Mouse (Mus musculus): Measurements from ENCODE around the gene Cyp2b10. TPM values are rescaled to one million over a fixed set of nuclear protein-coding genes. Genes with fewer than 3 reads are reported as not detected.
"Not testable (repeated sequence)": the region's sequence is repeated elsewhere in the genome, so short reads cannot be mapped to it uniquely, and the experiment has no call there.

Cyp2b10 gene
- polyA plus RNA-seq, 1 experiment from 2014 or later: not detected

DNA sequence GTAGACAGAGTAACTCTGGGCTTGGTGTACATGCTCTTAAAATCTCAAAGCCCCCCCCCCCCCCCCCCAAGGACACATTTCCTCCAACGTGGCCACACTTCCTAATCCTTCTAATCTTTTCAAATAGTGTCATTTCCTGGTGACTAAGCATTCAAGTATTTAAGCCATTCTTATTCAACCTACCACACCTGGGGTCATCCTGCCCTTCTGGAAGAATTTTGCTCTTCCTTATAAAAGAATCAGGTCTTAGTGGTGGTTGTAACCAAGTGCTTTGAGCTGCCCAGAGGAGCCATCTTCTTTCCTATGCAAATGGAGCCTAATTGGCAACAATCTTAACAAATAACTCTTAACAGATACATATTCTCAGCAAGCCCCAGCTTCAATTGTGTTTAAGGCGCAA is 12.6 kb downstream of the Cyp2b10 start:
- H3K27me3 ChIP-seq (replicated peaks): 0 out of 2 replicates have a peak, but pooled peaks cover 4% of the 10 kb centered on the region
- H3K9ac ChIP-seq: no peak overlapping the region
- H3K9me3 ChIP-seq (replicated peaks): no peaks in the 10 kb centered on the region
- no peak overlapping the region for H3K27ac ChIP-seq (ENCODE audit: poor library complexity, severe bottlenecking)
- no peak overlapping the region for H3K4me3 ChIP-seq
- ATAC-seq (ENCODE audit: insufficient number of reproducible peaks, low FRiP score): no peak
- H3K4me1 ChIP-seq (replicated peaks): no peaks in the 10 kb centered on the region
- H3K36me3 ChIP-seq: no peaks in the 10 kb centered on the region
- no peak overlapping the region for H3K4me2 ChIP-seq
- WGBS: 84% methylated on average over 2 of the region's 2 CpGs

DNA sequence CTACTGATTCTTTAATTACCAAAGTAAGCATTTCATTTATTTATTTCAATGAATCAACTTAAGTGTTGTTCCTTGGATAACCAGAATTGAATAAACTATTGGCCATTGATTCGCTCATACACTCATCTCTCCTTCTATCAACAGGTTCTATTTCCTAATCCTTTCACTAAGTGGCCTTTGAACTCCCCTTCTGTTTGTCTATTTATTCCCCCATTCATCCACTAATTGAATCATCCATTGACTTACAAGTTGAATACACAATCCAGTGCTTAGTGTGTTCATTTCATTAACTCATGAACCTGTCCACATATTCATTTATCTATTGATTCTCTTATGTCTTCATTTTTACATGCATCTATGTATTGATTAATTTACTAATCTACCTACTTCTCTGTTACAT is 18.7 kb downstream of the Cyp2b10 start:
- Histone ChIP-seq H3K4me1 (replicated peaks) (no peaks in the 10 kb centered on the region), H3K27ac (ENCODE audit: poor library complexity, severe bottlenecking) (no peak overlapping the region), H3K9me3 (replicated peaks) (no peaks in the 10 kb centered on the region), H3K36me3 (no peaks in the 10 kb centered on the region), H3K9ac (no peak overlapping the region), H3K4me2 (no peak overlapping the region), H3K4me3 (no peak overlapping the region), H3K27me3 (replicated peaks) (no peaks in the 10 kb centered on the region)
- ATAC-seq (ENCODE audit: insufficient number of reproducible peaks, low FRiP score): no peak
- 65% methylated on average over 1 of the region's 1 CpGs for WGBS

DNA sequence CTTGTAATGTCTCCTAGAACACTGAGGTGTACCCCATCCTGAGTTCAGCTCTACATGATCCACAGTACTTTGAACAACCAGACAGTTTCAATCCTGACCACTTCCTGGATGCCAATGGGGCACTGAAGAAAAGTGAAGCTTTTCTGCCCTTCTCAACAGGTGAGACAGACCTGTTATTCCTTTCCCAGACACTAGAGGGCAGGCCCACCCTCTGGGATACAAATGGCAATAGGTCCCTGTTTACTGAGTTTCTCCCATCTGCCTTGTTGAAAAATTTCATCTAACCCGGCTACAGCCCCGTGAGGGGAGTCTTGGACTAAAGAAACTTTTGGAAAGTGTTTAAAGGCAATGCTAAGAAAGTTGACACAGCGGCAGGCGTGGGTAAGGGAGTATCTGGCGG is 19.9 kb downstream of the Cyp2b10 start:
- ATAC-seq (ENCODE audit: insufficient number of reproducible peaks, low FRiP score); H3K4me3 ChIP-seq; H3K27me3 ChIP-seq (replicated peaks); H3K27ac ChIP-seq (ENCODE audit: poor library complexity, severe bottlenecking); H3K4me1 ChIP-seq (replicated peaks); H3K9ac ChIP-seq; H3K9me3 ChIP-seq (replicated peaks); H3K4me2 ChIP-seq; H3K36me3 ChIP-seq: not testable (repeated sequence)
- WGBS: 55% methylated on average over 5 of the region's 5 CpGs

DNA sequence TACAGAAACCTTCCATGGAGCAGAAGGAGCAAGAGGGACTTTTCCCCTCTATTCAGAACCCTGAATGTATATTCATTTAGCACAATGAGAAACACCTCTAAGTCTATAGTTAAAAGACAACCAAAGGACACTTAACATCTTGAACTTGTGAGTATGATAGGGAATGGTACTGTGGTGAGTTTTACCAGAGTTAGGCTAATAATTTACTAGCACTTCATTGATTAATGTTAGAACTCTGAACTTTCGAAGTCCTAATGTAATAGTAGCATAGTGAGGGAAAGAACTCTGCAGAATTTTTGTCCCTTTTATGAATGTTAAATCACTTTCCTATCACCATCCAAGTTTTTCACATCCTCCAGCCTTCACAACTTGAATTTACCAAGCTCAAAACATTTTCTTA is 22.0 kb downstream of the Cyp2b10 start:
- H3K4me1 ChIP-seq (replicated peaks): no peaks in the 10 kb centered on the region
- no peaks in the 10 kb centered on the region for H3K9me3 ChIP-seq (replicated peaks)
- H3K4me3 ChIP-seq: no peak overlapping the region
- 65% methylated on average over 1 of the region's 1 CpGs for WGBS
- H3K27me3 ChIP-seq (replicated peaks): no peaks in the 10 kb centered on the region
- no peak overlapping the region for H3K9ac ChIP-seq
- no peak overlapping the region for H3K27ac ChIP-seq (ENCODE audit: poor library complexity, severe bottlenecking)
- no peak for ATAC-seq (ENCODE audit: insufficient number of reproducible peaks, low FRiP score)
- H3K36me3 ChIP-seq: no peaks in the 10 kb centered on the region
- no peak overlapping the region for H3K4me2 ChIP-seq

DNA sequence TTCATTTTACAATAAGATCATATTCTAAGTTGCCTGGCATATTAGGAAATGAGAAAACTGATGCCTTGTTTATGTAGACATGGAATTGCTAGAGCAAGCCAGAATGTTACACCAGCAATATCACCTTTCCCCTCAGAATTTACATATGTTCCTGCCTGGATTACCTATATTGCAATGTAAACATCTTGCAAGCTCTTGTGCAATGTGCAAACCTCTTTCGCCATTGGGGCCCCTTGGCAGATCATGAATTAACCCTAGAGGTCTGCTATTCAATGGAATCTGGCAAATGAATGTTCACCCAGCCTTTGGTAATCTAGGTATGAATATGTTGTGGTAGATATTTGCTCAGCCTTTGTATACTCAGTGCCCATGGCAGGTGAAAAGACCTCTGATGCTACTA is 47.9 kb downstream of the Cyp2b10 start:
- no peak overlapping the region for H3K9ac ChIP-seq
- 55% methylated on average over 1 of the region's 1 CpGs for WGBS

More for the DNA sequence above, 47.9 kb downstream of the Cyp2b10 start:
- H3K4me3 ChIP-seq: no peak overlapping the region
- H3K36me3 ChIP-seq: no peaks in the 10 kb centered on the region
- H3K4me2 ChIP-seq: no peak overlapping the region
- H3K27ac ChIP-seq (ENCODE audit: poor library complexity, severe bottlenecking): no peak overlapping the region
- H3K9me3 ChIP-seq (replicated peaks): peaks cover 10% of the 10 kb centered on the region; the same call in 1 of the 2 replicates
- H3K27me3 ChIP-seq (replicated peaks): no peaks in the 10 kb centered on the region
- no peak for ATAC-seq (ENCODE audit: insufficient number of reproducible peaks, low FRiP score)
- H3K4me1 ChIP-seq (replicated peaks): no peaks in the 10 kb centered on the region

Other genes starting within 250 kb of the Cyp2b10 start
- gene Bckdha, start 238.6 kb upstream of the Cyp2b10 start, polyA plus RNA-seq (2016; fragmentation: Nextera tagmentation; extraction: Ambion mirVana): 48.1 and 52.9 TPM in 2 replicates
- 35.3 and 37.2 TPM in 2 replicates for gene Exosc5, start 238.5 kb upstream of the Cyp2b10 start, polyA plus RNA-seq (2016; fragmentation: Nextera tagmentation; extraction: Ambion mirVana)
- 0.86 and 1.1 TPM in 2 replicates for gene Tmem91, start 222.5 kb upstream of the Cyp2b10 start, polyA plus RNA-seq (2016; fragmentation: Nextera tagmentation; extraction: Ambion mirVana)
- 22.8 and 25.9 TPM in 2 replicates for gene B9d2, start 216.8 kb upstream of the Cyp2b10 start, polyA plus RNA-seq (2016; fragmentation: Nextera tagmentation; extraction: Ambion mirVana)
- 5.1 and 5.6 TPM in 2 replicates for gene Tgfb1, start 210.6 kb upstream of the Cyp2b10 start, polyA plus RNA-seq (2016; fragmentation: Nextera tagmentation; extraction: Ambion mirVana)
- 24.6 and 25.9 TPM in 2 replicates for gene Ccdc97, start 178.5 kb upstream of the Cyp2b10 start, polyA plus RNA-seq (2016; fragmentation: Nextera tagmentation; extraction: Ambion mirVana)
- 57.0 and 60.9 TPM in 2 replicates for gene Hnrnpul1, start 142.9 kb upstream of the Cyp2b10 start, polyA plus RNA-seq (2016; fragmentation: Nextera tagmentation; extraction: Ambion mirVana)
- gene Axl, start 108.9 kb upstream of the Cyp2b10 start, polyA plus RNA-seq (2016; fragmentation: Nextera tagmentation; extraction: Ambion mirVana): 60.6 and 61.8 TPM in 2 replicates
- gene Cyp2s1, start 80.7 kb upstream of the Cyp2b10 start, polyA plus RNA-seq (2016; fragmentation: Nextera tagmentation; extraction: Ambion mirVana): 2.7 and 3.1 TPM in 2 replicates
- gene Cyp2b13, start 163.9 kb downstream of the Cyp2b10 start, polyA plus RNA-seq (2016; fragmentation: Nextera tagmentation; extraction: Ambion mirVana): not detected in 2 replicates

All from heart, embryonic 12.5 days (tissue).